Mouse (Mus musculus) neural tube, embryonic 11.5 days (tissue): ENCODE results near the gene Olfr518. TPM values are rescaled to one million over a fixed set of nuclear protein-coding genes. Genes with fewer than 3 reads are reported as not detected.

Source experiments
- ATAC-seq: fragments of 200-750 bp; cut with Nextera tagmentation; 2 replicates; pipeline ENCODE4 v1.8.0; 2017; ENCODE audit warnings: moderate number of reproducible peaks, mild to moderate bottlenecking, moderate TSS enrichment, moderate library complexity; ENCODE audit not compliant: insufficient read depth, low FRiP score, low TSS enrichment
- DNase-seq: peaks from one replicate; pipeline ENCODE4 v3.0.0-alpha.2; 2015; ENCODE audit warnings: low spot score
- H3K27ac ChIP-seq: fragments of 300-500 bp; sonication (generic); 2 replicates; pipeline ENCODE4 v1.5.1; 2014; ENCODE audit warnings: low read depth, mild to moderate bottlenecking, low read length
- H3K27me3 ChIP-seq: fragments of 300-500 bp; sonication (generic); 2 replicates; pipeline ENCODE4 v1.6.1; 2014; ENCODE audit warnings: mild to moderate bottlenecking, low read length, mixed read lengths; ENCODE audit not compliant: control insufficient read depth, insufficient read depth
- H3K36me3 ChIP-seq: fragments of 300-500 bp; sonication (generic); 2 replicates; pipeline ENCODE4 v1.6.1; 2014; ENCODE audit warnings: mild to moderate bottlenecking, low read length, moderate library complexity, mixed read lengths; ENCODE audit not compliant: control insufficient read depth, insufficient read depth
- H3K4me1 ChIP-seq: fragments of 300-500 bp; sonication (generic); 2 replicates; pipeline ENCODE4 v1.6.1; 2014; ENCODE audit warnings: low read length, mixed read lengths; ENCODE audit not compliant: control insufficient read depth, insufficient read depth
- H3K4me2 ChIP-seq: fragments of 300-500 bp; sonication (generic); 2 replicates; pipeline ENCODE4 v1.6.1; 2014; ENCODE audit warnings: low read depth, mild to moderate bottlenecking, moderate library complexity
- H3K4me3 ChIP-seq: fragments of 300-500 bp; sonication (generic); 2 replicates; pipeline ENCODE4 v1.5.1; 2014; ENCODE audit warnings: low read depth, low read length
- H3K9ac ChIP-seq: fragments of 300-500 bp; sonication (generic); 2 replicates; pipeline ENCODE4 v1.6.1; 2014; ENCODE audit warnings: mild to moderate bottlenecking, low read length
- H3K9me3 ChIP-seq: fragments of 300-500 bp; sonication (generic); 2 replicates; pipeline ENCODE4 v1.6.1; 2016; ENCODE audit warnings: low read length; ENCODE audit not compliant: control insufficient read depth
- WGBS: fragments of 180-500 bp; shearing (Covaris S2); extraction: QIAGEN DNeasy Blood & Tissue Kit; methylation state at CpG from one replicate; pipeline ENCODE4 v1.1.7; 2014; 5-methylcytosine and 5-hydroxymethylcytosine counted together
- polyA plus RNA-seq: library from polyadenylated mRNA; unstranded; fragments of >200 nt; fragmentation: Nextera tagmentation; extraction: Ambion mirVana; gene quantifications from 2 replicates; pipeline ENCODE4 v1.2.1, GENCODE M21; 2014

The Olfr518 gene
- polyA plus RNA-seq, 1 experiment from 2014 or later, result not detected

- DNase-seq (no peak), ATAC-seq (no peak)
- Histone ChIP-seq H3K27me3 (no peaks in the 10 kb centered on the region), H3K9me3 (no peaks in the 10 kb centered on the region), H3K4me2 (no peak within 1 kb of the TSS), H3K4me3 (no peak within 1 kb of the TSS), H3K4me1 (no peaks in the 10 kb centered on the region), H3K27ac (no peak within 1 kb of the TSS), H3K36me3 (no peaks in the 10 kb centered on the region), H3K9ac (no peak within 1 kb of the TSS)
- 89% methylated on average over 2 of the region's 2 CpGs for WGBS
These were observed 34.4 kb downstream of the Olfr518 start, which contains the start of gene Olfr516 for GRCm38 (mm10) chr7:108850429-108850828. Gene Olfr516 (minus strand): TSS chr7:108850529.

Other genes with a start within 250 kb of the Olfr518 start
- not detected in 2 replicates for gene Olfr509, start 233.1 kb downstream of the Olfr518 start, polyA plus RNA-seq
- not detected in 2 replicates for gene Olfr510, start 218.6 kb downstream of the Olfr518 start, polyA plus RNA-seq
- gene Olfr512, start 171.7 kb downstream of the Olfr518 start, polyA plus RNA-seq, result not detected in 2 replicates
- not detected in 2 replicates for gene Olfr513, start 134.0 kb downstream of the Olfr518 start, polyA plus RNA-seq
- not detected in 2 replicates for gene Olfr514, start 59.0 kb downstream of the Olfr518 start, polyA plus RNA-seq
- not detected in 2 replicates for gene Olfr516, start 34.5 kb downstream of the Olfr518 start, polyA plus RNA-seq
- not detected in 2 replicates for gene Olfr517, start 12.6 kb downstream of the Olfr518 start, polyA plus RNA-seq
- gene Olfr519, start 9.4 kb upstream of the Olfr518 start, polyA plus RNA-seq, result not detected in 2 replicates
- not detected in 2 replicates for gene Nlrp10, start 45.2 kb upstream of the Olfr518 start, polyA plus RNA-seq
- gene Eif3f, start 49.4 kb upstream of the Olfr518 start, polyA plus RNA-seq, result 92.6 and 95.4 TPM in 2 replicates
- 16.9 and 20.0 TPM in 2 replicates for gene Tub, start 65.3 kb upstream of the Olfr518 start, polyA plus RNA-seq
- 17.4 and 18.1 TPM in 2 replicates for gene Ric3, start 198.3 kb upstream of the Olfr518 start, polyA plus RNA-seq